ENCODE assay signal across 27 mouse cellular contexts in genomic region chr6:128261486-128261885, GRCm38 (mm10). TPM values are rescaled to one million over a fixed set of nuclear protein-coding genes. Genes with fewer than 3 reads are reported as not detected.
"Had no signal": no experiment of that assay in that cellular context is flagged by ENCODE, and none has a peak within 500 bp of the region (broad histone marks: within the 10 kb centered on the region; RNA-seq: fewer than 3 reads in every experiment).

No protein-coding gene starts in this region.

- H3K4me3 ChIP-seq: heart, adult 2 months; heart, embryonic 13.5 days; heart, embryonic 15.5 days; hindbrain, embryonic 13.5 days; hindbrain, embryonic 15.5 days; intestine, embryonic 15.5 days; layer of hippocampus, adult 2 months; left cerebral cortex, adult 2 months; limb, embryonic 13.5 days; limb, embryonic 15.5 days; liver, embryonic 12.5 days had no signal

- H3K27me3 ChIP-seq: heart, embryonic 13.5 days; heart, embryonic 15.5 days; hindbrain, embryonic 13.5 days; hindbrain, embryonic 15.5 days; intestine, embryonic 15.5 days; limb, embryonic 13.5 days; limb, embryonic 15.5 days; liver, embryonic 12.5 days had no signal

- H3K9me3 ChIP-seq: heart, embryonic 13.5 days; heart, embryonic 15.5 days; hindbrain, embryonic 13.5 days; hindbrain, embryonic 15.5 days; intestine, embryonic 15.5 days; limb, embryonic 13.5 days; limb, embryonic 15.5 days; liver, embryonic 12.5 days had no signal

- H3K4me2 ChIP-seq: heart, embryonic 11.5 days; heart, embryonic 13.5 days; heart, embryonic 15.5 days; hindbrain, embryonic 13.5 days; hindbrain, embryonic 15.5 days; intestine, embryonic 15.5 days; limb, embryonic 13.5 days; limb, embryonic 15.5 days; liver, embryonic 12.5 days had no signal

- ATAC-seq: inflammation-experienced regulatory T-cells, adult 6 months; intestine, embryonic 15.5 days; intestine, postnatal 0 days; liver, embryonic 12.5 days had no signal

- H3K27ac ChIP-seq: heart, adult 2 months; heart, embryonic 13.5 days; heart, embryonic 15.5 days; hindbrain, embryonic 13.5 days; hindbrain, embryonic 15.5 days; intestine, embryonic 15.5 days; layer of hippocampus, adult 2 months; left cerebral cortex, adult 2 months; limb, embryonic 13.5 days; limb, embryonic 15.5 days; liver, embryonic 12.5 days; liver, embryonic 14.5 days had no signal

- H3K36me3 ChIP-seq: heart, embryonic 13.5 days; heart, embryonic 15.5 days; hindbrain, embryonic 13.5 days; hindbrain, embryonic 15.5 days; intestine, embryonic 15.5 days; limb, embryonic 13.5 days; limb, embryonic 15.5 days; liver, embryonic 12.5 days had no signal

- DNase-seq: gastrocnemius, postnatal 14 days; gastrocnemius, postnatal 36 days; heart, adult 11 months; heart, adult 2 months; heart, postnatal 14 days; heart, postnatal 36 days; kidney, adult 18-20 months; kidney, adult 8-10 months; kidney, postnatal 10 days; kidney, postnatal 25 days; kidney, postnatal 4 days; left cerebral cortex, postnatal 4 days had no signal

- H3K4me1 ChIP-seq: heart, embryonic 13.5 days; heart, embryonic 15.5 days; hindbrain, embryonic 13.5 days; hindbrain, embryonic 15.5 days; intestine, embryonic 15.5 days; limb, embryonic 13.5 days; limb, embryonic 15.5 days; liver, embryonic 12.5 days had no signal

- H3K9ac ChIP-seq: heart, embryonic 13.5 days; heart, embryonic 15.5 days; hindbrain, embryonic 13.5 days; hindbrain, embryonic 15.5 days; intestine, embryonic 15.5 days; limb, embryonic 13.5 days; limb, embryonic 15.5 days; liver, embryonic 12.5 days; liver, embryonic 14.5 days had no signal

RNA-seq across cellular contexts. Expression of gene Tead4, which starts 39.1 kb away (rescaled TPM):
- total RNA-seq: hematopoietic stem cell, adult 5-6 weeks had no signal
- polyA plus RNA-seq: inflammation-experienced regulatory T-cells, adult 6 months had no signal
